Mouse (Mus musculus): Measurements from ENCODE around the gene Tns3.

DNA sequence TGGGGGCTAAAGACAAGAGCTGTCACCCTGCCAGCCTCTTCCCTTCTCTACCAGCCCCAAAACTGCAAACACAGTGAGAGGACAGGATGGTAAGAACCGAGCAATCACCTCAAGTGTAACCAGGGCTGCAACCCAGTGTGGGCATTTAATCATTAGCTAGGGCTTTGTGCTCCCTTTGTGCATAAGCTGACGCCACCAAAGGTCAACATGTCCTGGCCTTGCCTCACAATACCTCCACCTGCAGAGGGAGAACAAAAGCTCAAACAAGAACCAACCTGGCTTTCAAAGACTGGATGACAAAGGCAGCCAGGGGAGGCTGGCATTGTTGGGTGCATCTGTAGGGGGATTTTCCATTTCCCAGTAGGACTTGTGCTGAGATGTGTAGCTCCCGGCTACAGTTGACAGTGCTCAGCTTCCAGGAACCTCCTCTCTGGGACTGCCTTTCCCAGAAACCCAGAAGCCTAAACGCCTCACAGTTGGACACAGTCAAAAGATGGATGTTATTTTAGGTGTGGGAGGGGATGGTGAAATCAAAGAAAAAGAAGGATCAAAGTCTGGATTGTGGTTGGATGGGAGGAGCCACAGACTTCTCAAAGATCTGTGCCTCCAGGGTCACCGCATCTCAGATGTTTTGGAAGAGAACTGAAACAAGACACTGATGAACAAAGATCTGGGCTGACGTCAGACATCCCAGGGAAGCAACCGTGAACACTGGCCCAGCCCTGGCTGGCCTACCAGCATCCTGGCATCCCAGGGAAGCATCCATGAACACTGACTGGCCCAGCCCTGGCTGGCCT, 94.9 kb downstream of the Tns3 start:
- no peak for TF ChIP-seq POLR2A (IDR thresholded peaks at IDR 0.05; ENCODE audit: insufficient read depth, low read depth, low read length)
- no peak for TF ChIP-seq CTCF (IDR thresholded peaks at IDR 0.05; ENCODE audit: insufficient read depth, low read depth, low read length)
